Mouse (Mus musculus): Measurements from ENCODE around the gene Mmrn2. TPM values are rescaled to one million over a fixed set of nuclear protein-coding genes. Genes with fewer than 3 reads are reported as not detected.

The Mmrn2 gene
- polyA plus RNA-seq, 1 experiment from 2014 or later, result 3.8 TPM

DNA sequence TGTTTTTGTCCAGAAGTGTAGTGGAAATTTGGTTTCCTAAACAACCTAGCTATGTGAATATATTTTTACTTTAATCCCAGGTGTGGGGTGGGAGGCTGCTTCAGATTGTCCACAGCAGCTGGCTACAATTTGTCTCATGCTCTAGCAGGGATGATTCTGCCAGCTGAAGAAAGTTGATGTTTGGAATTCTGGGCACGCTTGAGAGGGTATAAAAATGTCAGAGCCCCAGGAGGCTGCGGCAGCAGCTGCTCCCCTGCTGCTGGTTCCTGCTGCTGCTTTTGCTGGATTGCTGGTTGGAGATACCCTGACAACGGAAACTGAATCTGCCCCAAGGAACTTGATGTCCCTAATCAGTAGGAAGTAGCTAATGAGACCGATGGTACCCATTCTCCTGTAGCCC is 67.3 kb downstream of the Mmrn2 start:
- no peak overlapping the region for H3K27ac ChIP-seq (ENCODE audit: low read depth, low read length)
- no peaks in the 10 kb centered on the region for H3K27me3 ChIP-seq (replicated peaks; ENCODE audit: control insufficient read depth, insufficient read depth, low read length)
- no peaks in the 10 kb centered on the region for H3K4me1 ChIP-seq (ENCODE audit: control insufficient read depth, insufficient read depth, low read depth, low read length)
- H3K36me3 ChIP-seq (ENCODE audit: control insufficient read depth, insufficient read depth, low read length), result peaks cover 4% of the 10 kb centered on the region; the same call in 1 of the 2 replicates
- no peak overlapping the region for H3K9ac ChIP-seq (ENCODE audit: low read depth, low read length)
- WGBS, result 34% methylated on average over 4 of the region's 4 CpGs
- H3K4me3 ChIP-seq (ENCODE audit: low read length), result no peak overlapping the region
- 0 out of 2 replicates have a peak, but pooled peaks have one; percentile 30 for ATAC-seq
- H3K4me2 ChIP-seq (ENCODE audit: low read length), result no peak overlapping the region
- no peaks in the 10 kb centered on the region for H3K9me3 ChIP-seq (ENCODE audit: control insufficient read depth, low read length)

DNA sequence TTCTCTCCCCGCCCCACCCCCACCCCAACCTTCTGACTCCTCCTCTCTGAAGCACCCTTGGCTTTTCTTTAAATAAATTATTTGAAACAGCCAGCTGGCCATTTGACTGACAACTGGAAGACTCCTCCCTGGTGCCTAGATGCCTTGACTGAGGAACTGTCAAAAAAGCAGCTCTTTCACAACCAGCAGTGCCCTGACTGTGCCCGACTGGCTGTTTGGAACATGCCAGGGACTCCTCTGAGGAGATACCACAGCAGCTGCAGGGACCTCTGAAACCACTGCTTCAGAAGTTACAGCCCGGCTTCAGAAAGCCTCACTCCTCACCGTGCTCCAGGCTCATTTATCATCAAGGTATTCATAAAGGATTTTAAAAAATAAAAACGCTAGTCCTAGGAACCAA is 69.1 kb downstream of the Mmrn2 start:
- Histone ChIP-seq H3K27me3 (replicated peaks; ENCODE audit: control insufficient read depth, insufficient read depth, low read length) (no peaks in the 10 kb centered on the region), H3K4me1 (ENCODE audit: control insufficient read depth, insufficient read depth, low read depth, low read length) (no peaks in the 10 kb centered on the region), H3K27ac (ENCODE audit: low read depth, low read length) (no peak overlapping the region), H3K9ac (ENCODE audit: low read depth, low read length) (no peak overlapping the region), H3K4me2 (ENCODE audit: low read length) (no peak overlapping the region), H3K9me3 (ENCODE audit: control insufficient read depth, low read length) (no peaks in the 10 kb centered on the region), H3K4me3 (ENCODE audit: low read length) (no peak overlapping the region), H3K36me3 (ENCODE audit: control insufficient read depth, insufficient read depth, low read length) (peaks cover 5% of the 10 kb centered on the region; the same call in 1 of the 2 replicates)
- WGBS, result 75% methylated on average over 5 of the region's 5 CpGs
- no peak for ATAC-seq

DNA sequence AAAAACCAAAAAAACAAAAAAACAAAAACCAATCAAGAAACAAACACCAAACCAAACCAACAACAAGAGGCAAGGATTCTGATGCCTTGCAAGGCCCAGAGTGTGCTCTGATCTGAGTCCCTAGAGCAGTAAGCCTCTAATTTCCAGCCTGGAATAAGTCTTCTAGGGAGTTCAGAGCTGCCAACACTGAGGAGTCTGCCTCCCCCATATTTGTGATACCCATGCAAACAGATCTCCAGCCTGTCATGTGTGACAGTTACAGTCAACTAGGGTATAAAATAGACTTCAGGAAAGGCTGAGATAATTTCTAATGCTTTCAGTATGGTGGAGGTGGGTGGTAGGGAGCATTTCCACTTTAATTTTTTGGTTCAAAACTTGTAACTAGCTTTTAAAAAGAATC is 69.7 kb downstream of the Mmrn2 start:
- H3K4me3 ChIP-seq (ENCODE audit: low read length), result no peak overlapping the region
- no peak overlapping the region for H3K4me2 ChIP-seq (ENCODE audit: low read length)
- ATAC-seq, result no peak
- no peaks in the 10 kb centered on the region for H3K9me3 ChIP-seq (ENCODE audit: control insufficient read depth, low read length)
- H3K27me3 ChIP-seq (replicated peaks; ENCODE audit: control insufficient read depth, insufficient read depth, low read length), result no peaks in the 10 kb centered on the region
- H3K4me1 ChIP-seq (ENCODE audit: control insufficient read depth, insufficient read depth, low read depth, low read length), result no peaks in the 10 kb centered on the region
- peaks cover 5% of the 10 kb centered on the region; the same call in 1 of the 2 replicates for H3K36me3 ChIP-seq (ENCODE audit: control insufficient read depth, insufficient read depth, low read length)
- no peak overlapping the region for H3K9ac ChIP-seq (ENCODE audit: low read depth, low read length)
- no peak overlapping the region for H3K27ac ChIP-seq (ENCODE audit: low read depth, low read length)

DNA sequence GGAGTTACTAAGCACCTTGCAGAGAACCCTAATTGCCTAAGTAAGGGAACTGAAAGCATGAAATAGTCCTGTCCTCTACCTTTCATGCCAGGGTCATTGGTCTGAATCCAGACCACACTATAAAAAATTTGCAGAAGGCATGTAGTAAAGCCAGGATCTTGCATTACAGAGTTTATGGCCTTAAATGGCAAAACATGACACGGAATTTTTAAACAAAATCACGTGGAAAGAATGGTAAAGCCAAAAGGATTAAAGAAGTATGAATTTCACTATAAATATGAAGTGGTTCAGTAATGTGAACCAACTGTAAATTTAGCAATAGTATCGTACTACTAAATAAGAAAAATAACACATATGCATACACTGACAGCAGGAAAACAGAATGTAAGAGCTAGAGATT is 70.1 kb downstream of the Mmrn2 start:
- 88% methylated on average over 3 of the region's 3 CpGs for WGBS
- H3K9me3 ChIP-seq (ENCODE audit: control insufficient read depth, low read length), result no peaks in the 10 kb centered on the region
- no peak overlapping the region for H3K4me3 ChIP-seq (ENCODE audit: low read length)
- no peaks in the 10 kb centered on the region for H3K4me1 ChIP-seq (ENCODE audit: control insufficient read depth, insufficient read depth, low read depth, low read length)
- peaks cover 5% of the 10 kb centered on the region; the same call in 1 of the 2 replicates for H3K36me3 ChIP-seq (ENCODE audit: control insufficient read depth, insufficient read depth, low read length)
- H3K9ac ChIP-seq (ENCODE audit: low read depth, low read length), result no peak overlapping the region
- H3K27me3 ChIP-seq (replicated peaks; ENCODE audit: control insufficient read depth, insufficient read depth, low read length), result no peaks in the 10 kb centered on the region
- no peak overlapping the region for H3K27ac ChIP-seq (ENCODE audit: low read depth, low read length)
- ATAC-seq, result no peak
- no peak overlapping the region for H3K4me2 ChIP-seq (ENCODE audit: low read length)

DNA sequence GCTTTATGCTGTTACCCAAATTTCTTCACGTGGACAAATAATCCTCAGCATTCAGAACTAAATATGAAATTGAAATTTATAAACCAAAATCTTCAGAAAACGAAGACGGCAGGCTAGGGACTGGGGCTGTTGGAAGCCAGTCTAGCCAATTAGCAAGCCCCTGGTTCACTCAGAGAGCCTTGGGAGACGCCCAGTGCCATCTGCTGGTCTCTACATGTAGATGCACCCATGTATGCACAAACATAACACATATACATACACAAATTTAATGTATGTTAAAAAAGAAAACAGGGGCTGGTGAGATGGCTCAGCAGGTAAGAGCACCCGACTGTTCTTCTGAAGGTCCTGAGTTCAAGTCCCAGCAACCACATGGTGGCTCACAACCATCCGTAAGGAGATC is 71.4 kb downstream of the Mmrn2 start:
- no peaks in the 10 kb centered on the region for H3K27me3 ChIP-seq (replicated peaks; ENCODE audit: control insufficient read depth, insufficient read depth, low read length)
- no peaks in the 10 kb centered on the region for H3K9me3 ChIP-seq (ENCODE audit: control insufficient read depth, low read length)
- no peak overlapping the region for H3K4me3 ChIP-seq (ENCODE audit: low read length)
- no peak overlapping the region for H3K27ac ChIP-seq (ENCODE audit: low read depth, low read length)
- H3K9ac ChIP-seq (ENCODE audit: low read depth, low read length), result no peak overlapping the region
- 93% methylated on average over 6 of the region's 6 CpGs for WGBS
- no peaks in the 10 kb centered on the region for H3K4me1 ChIP-seq (ENCODE audit: control insufficient read depth, insufficient read depth, low read depth, low read length)
- H3K36me3 ChIP-seq (ENCODE audit: control insufficient read depth, insufficient read depth, low read length), result peaks cover 5% of the 10 kb centered on the region; the same call in 1 of the 2 replicates
- ATAC-seq, result no peak
- no peak overlapping the region for H3K4me2 ChIP-seq (ENCODE audit: low read length)

DNA sequence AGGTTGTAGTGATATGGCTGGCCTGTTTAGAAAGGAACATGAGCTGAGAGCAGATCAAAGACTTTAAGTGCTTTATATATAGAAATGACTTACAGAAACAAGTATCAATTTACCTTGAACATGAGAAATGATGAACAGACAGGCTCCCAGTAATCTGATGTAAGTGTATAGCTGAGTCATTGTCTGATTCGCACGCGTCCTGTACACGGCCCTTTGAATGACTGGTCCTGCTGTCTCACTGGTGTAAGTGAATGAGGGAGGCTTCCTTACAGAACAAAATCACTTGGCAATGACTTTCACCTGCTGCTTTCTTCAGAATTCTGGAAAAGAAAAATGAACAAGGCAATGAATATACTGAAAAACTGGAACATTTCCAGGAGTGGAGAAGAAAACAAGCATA is 72.4 kb downstream of the Mmrn2 start:
- Histone ChIP-seq H3K36me3 (ENCODE audit: control insufficient read depth, insufficient read depth, low read length) (peaks cover 5% of the 10 kb centered on the region; the same call in 1 of the 2 replicates), H3K4me1 (ENCODE audit: control insufficient read depth, insufficient read depth, low read depth, low read length) (no peaks in the 10 kb centered on the region), H3K4me3 (ENCODE audit: low read length) (no peak overlapping the region), H3K4me2 (ENCODE audit: low read length) (no peak overlapping the region), H3K27ac (ENCODE audit: low read depth, low read length) (no peak overlapping the region), H3K9me3 (ENCODE audit: control insufficient read depth, low read length) (no peaks in the 10 kb centered on the region), H3K27me3 (replicated peaks; ENCODE audit: control insufficient read depth, insufficient read depth, low read length) (no peaks in the 10 kb centered on the region), H3K9ac (ENCODE audit: low read depth, low read length) (no peak overlapping the region)
- ATAC-seq, result no peak
- WGBS, result 67% methylated on average over 4 of the region's 4 CpGs

DNA sequence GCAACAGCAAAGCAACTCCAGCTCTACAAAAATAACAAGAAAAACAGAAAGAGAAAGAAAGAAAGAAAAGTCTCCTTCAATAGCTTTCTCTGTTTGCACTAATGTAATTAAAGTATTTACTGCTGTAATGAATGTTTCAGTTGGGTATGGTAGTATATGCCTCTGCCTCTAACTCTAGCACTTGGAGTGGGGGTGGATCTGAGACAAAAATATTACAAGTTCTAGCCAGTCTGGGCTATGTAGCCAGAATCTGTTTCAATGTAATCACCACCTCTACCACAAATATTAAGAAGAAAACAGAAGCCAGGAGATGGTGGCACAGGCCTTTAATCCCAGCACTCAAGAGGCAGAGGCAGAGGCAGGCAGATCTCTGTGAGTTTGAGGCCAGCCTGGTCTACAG is 73.1 kb downstream of the Mmrn2 start:
- peaks cover 5% of the 10 kb centered on the region; the same call in 1 of the 2 replicates for H3K36me3 ChIP-seq (ENCODE audit: control insufficient read depth, insufficient read depth, low read length)
- no peak for ATAC-seq
- no peak overlapping the region for H3K4me3 ChIP-seq (ENCODE audit: low read length)
- no peak overlapping the region for H3K9ac ChIP-seq (ENCODE audit: low read depth, low read length)
- H3K27ac ChIP-seq (ENCODE audit: low read depth, low read length), result no peak overlapping the region
- H3K4me2 ChIP-seq (ENCODE audit: low read length), result no peak overlapping the region
- H3K9me3 ChIP-seq (ENCODE audit: control insufficient read depth, low read length), result no peaks in the 10 kb centered on the region
- H3K27me3 ChIP-seq (replicated peaks; ENCODE audit: control insufficient read depth, insufficient read depth, low read length), result no peaks in the 10 kb centered on the region
- no peaks in the 10 kb centered on the region for H3K4me1 ChIP-seq (ENCODE audit: control insufficient read depth, insufficient read depth, low read depth, low read length)

DNA sequence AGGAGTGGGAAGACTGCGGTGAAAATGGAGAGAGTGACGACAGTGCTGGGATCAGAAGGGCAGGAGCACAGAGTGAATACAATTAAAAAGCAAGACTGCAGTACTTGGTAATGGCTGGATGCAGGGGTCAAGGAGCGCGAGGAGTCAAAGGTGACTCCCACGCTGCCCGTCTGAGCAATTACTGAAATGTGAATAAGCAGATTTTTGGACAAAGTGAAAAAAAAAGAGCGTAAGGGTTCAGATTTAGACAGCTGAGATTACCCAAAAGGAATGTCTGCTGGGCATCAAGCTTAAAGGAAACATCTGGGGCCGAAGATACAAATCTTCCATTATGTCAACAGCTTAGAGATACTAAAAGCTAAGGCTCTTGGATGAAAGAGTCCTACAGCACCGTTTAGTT is 74.5 kb downstream of the Mmrn2 start:
- WGBS, result 51% methylated on average over 9 of the region's 9 CpGs
- Histone ChIP-seq H3K27ac (ENCODE audit: low read depth, low read length) (no peak overlapping the region), H3K9me3 (ENCODE audit: control insufficient read depth, low read length) (no peaks in the 10 kb centered on the region), H3K9ac (ENCODE audit: low read depth, low read length) (no peak overlapping the region), H3K4me2 (ENCODE audit: low read length) (no peak overlapping the region), H3K27me3 (replicated peaks; ENCODE audit: control insufficient read depth, insufficient read depth, low read length) (no peaks in the 10 kb centered on the region), H3K36me3 (ENCODE audit: control insufficient read depth, insufficient read depth, low read length) (peaks cover 5% of the 10 kb centered on the region; the same call in 1 of the 2 replicates), H3K4me1 (ENCODE audit: control insufficient read depth, insufficient read depth, low read depth, low read length) (peaks cover 3% of the 10 kb centered on the region; the same call in 1 of the 2 replicates), H3K4me3 (ENCODE audit: low read length) (no peak overlapping the region)
- no peak for ATAC-seq

DNA sequence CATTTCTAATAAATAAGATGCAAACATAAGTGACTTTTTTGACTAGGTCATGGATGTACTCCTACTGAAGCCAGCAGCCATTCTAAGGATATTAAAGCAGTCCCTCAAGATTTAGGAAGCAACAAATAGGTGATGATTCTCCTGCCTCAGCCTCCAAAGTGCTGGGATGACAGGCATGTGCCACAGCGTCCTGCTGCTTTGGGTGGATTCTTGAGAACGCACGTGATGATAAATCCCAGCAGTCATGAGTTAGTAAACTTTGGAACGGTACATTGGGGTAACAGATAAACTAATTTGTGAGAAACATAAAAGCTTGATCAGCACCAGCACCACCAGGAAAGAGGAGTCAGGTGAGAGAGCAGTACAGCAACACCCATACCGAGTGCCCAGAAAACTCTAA is 75.2 kb downstream of the Mmrn2 start:
- WGBS, result 94% methylated on average over 5 of the region's 5 CpGs
- no peaks in the 10 kb centered on the region for H3K27me3 ChIP-seq (replicated peaks; ENCODE audit: control insufficient read depth, insufficient read depth, low read length)
- no peak overlapping the region for H3K9ac ChIP-seq (ENCODE audit: low read depth, low read length)
- no peak overlapping the region for H3K27ac ChIP-seq (ENCODE audit: low read depth, low read length)
- H3K9me3 ChIP-seq (ENCODE audit: control insufficient read depth, low read length), result no peaks in the 10 kb centered on the region
- no peak overlapping the region for H3K4me2 ChIP-seq (ENCODE audit: low read length)
- peaks cover 5% of the 10 kb centered on the region; the same call in 1 of the 2 replicates for H3K36me3 ChIP-seq (ENCODE audit: control insufficient read depth, insufficient read depth, low read length)
- no peak overlapping the region for H3K4me3 ChIP-seq (ENCODE audit: low read length)
- H3K4me1 ChIP-seq (ENCODE audit: control insufficient read depth, insufficient read depth, low read depth, low read length), result peaks cover 3% of the 10 kb centered on the region; the same call in 1 of the 2 replicates
- ATAC-seq, result no peak

DNA sequence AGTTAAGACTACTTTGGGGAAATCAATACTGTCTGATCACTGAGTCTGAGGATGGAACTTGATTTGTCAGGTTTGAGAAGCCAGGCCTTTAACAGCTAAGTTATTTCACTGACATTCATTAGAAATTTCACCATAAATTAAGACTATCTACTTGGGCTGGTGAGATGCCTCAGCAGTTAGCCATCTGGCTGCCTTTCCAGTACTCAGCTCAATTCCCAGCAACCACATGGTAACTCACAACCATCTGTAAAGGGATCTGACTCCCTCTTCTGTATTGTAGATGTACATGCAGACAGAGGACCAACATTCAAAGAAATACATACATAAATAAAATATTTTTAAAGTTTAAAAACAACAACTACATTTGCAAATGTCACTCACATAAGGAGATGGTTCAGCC is 76.6 kb downstream of the Mmrn2 start:
- no peak overlapping the region for H3K4me3 ChIP-seq (ENCODE audit: low read length)
- no peak overlapping the region for H3K27ac ChIP-seq (ENCODE audit: low read depth, low read length)
- H3K27me3 ChIP-seq (replicated peaks; ENCODE audit: control insufficient read depth, insufficient read depth, low read length), result no peaks in the 10 kb centered on the region
- no peak overlapping the region for H3K9ac ChIP-seq (ENCODE audit: low read depth, low read length)
- no peak overlapping the region for H3K4me2 ChIP-seq (ENCODE audit: low read length)
- no peak for ATAC-seq
- peaks cover 2% of the 10 kb centered on the region; the same call in 1 of the 2 replicates for H3K36me3 ChIP-seq (ENCODE audit: control insufficient read depth, insufficient read depth, low read length)
- H3K4me1 ChIP-seq (ENCODE audit: control insufficient read depth, insufficient read depth, low read depth, low read length), result peaks cover 3% of the 10 kb centered on the region; the same call in 1 of the 2 replicates
- H3K9me3 ChIP-seq (ENCODE audit: control insufficient read depth, low read length), result no peaks in the 10 kb centered on the region

Data from hindbrain, embryonic 16.5 days (tissue).